Mouse (Mus musculus) induced T-regulatory cell, adult 2 months (primary cell): ENCODE results near the gene Apoa5.
"Not testable (repeated sequence)": the region's sequence is repeated elsewhere in the genome, so short reads cannot be mapped to it uniquely, and the experiment has no call there.

Experiments used
- DNase-seq: peaks from one replicate; pipeline ENCODE4 v3.0.0-alpha.2; 2012; ENCODE audit warnings: low read depth

The Apoa5 gene

DNA sequence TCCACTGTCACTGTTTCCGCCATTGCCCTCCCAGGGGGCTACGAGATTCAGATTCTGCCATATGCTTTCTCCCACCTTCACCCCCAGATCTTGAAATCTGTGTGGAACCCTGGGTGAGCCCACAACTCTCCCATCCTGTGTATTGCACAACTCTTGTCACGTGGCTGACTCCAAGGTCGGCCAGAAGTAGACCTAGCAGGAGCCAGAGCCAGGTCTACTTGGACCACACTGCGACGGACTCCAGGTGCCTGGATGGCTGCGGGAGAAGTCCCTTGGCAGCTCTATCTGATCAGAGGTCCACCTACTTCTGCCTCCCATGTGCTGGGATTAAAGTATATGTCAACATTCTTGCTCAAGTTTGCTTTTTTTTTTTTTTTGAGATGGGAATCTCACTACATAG lies 7.3 kb upstream of the Apoa5 start:
- no peak for DNase-seq

DNA sequence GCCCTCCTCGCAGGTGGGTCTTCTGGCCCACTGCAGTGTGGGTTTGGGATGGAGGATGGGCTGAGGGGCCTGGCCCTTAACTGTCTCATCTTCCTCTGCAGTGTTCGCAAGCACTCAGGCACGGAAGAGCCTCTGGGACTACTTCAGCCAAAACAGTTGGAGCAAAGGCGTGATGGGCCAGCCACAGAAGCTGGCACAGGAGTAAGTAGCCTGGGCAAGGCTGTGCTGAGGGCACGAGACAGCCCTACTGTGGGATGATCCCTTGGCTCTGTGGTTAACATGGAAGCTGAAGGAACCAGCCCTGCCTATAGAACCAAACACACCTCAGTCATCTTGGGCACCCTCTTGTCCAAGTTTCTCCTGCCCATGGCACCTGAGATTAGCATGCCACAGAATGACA lies 692 bp downstream of the Apoa5 start:
- no peak for DNase-seq

DNA sequence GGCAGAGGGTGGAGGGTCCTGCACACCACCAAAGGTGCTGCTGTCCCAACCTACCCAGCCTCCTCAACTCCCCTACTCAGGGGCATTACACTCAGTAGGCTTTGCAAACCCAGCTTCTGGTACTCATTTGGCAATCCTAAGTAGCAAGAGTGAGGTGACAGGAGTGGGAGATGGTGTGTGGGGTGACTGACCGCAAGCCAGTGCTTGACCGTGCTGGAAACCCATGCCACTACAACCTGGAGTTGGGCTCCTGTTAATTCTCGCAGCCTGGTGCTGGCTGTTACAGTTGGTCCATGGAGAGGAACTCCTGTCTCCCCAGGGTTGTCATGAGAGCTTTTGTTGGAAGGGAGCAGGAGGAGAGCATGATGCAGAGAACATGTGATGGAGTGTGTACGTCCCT lies 2.3 kb downstream of the Apoa5 start:
- no peak for DNase-seq

DNA sequence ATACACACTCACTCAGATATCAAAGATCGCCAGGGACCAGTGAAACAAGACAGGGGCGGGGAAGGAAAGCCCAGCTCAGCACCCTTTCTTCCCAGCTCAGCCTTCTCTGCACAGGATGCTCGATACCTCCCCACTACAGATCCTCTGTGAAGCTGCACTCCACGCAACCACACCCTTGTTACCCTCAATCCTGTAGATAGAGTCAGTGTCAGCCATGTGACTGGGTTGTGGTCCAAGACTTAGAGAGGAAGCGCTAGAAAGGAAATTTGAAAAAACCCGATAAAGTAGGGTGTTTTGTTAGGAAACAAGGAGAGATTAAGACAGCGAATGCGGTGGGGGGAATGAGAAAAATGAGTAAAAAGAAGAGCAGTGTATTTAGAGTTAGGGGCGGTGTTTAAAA lies 3.6 kb downstream of the Apoa5 start:
- peak; percentile 78 for DNase-seq

DNA sequence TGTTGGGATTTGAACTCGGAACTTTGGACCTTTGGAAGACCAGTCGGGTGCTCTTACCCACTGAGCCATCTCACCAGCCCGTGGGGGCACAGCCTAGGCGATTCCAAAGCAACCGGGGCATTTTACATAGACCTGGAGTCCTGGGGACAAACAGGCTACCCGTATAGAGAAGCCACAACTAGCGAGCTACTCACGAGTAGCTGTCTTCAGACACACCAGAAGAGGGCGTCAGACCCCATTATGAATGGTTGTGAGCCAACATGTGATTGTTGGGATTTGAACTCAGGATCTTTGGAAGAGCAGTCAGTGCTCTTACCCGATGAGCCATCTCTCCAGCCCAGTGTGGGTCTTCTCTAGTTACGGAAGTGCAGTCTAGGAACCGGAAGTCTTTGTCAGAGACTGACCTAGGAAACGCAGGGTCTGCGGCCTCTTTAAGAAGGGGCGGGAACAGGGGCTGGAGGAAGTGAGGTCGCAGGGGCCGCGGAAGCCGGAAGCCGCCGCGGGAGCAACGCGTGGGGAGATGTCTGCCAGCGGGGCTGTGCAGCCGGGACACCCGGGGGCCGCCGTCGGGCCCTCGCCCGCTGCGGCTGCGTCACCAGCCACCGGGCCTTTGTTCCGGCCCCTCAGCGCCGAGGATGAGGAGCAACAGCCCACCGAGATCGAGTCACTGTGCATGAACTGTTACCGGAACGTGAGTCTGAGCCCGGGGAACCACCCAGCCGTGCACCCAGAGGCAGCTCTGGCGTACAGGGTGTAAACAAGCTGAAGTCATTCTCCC lies 4.4 kb downstream of the Apoa5 start, which contains the start of gene Zpr1:
Gene Zpr1, plus strand, starts transcription at position 388 of the 778 bp plus-strand sequence.
- peak; percentile 96 for DNase-seq

DNA sequence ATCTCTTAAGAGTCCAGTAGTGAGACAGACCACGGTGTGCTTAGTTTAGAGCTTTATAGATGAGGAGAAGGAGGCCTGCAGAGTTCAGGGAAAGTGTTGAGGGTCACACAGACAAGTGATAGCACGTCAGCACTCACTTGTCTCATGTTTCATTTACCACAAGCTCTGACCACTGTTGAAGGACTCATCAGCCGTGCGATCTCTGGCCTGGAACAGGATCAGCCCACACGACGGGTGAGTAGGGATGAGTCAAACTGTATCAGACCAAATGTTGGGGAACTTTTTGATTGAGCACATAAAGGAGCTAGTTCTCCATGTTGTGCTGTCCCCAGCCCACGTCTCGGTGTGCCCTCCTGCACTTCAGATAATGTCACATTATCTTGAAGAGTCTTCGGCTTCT lies 6.1 kb downstream of the Apoa5 start:
- DNase-seq, result no peak

DNA sequence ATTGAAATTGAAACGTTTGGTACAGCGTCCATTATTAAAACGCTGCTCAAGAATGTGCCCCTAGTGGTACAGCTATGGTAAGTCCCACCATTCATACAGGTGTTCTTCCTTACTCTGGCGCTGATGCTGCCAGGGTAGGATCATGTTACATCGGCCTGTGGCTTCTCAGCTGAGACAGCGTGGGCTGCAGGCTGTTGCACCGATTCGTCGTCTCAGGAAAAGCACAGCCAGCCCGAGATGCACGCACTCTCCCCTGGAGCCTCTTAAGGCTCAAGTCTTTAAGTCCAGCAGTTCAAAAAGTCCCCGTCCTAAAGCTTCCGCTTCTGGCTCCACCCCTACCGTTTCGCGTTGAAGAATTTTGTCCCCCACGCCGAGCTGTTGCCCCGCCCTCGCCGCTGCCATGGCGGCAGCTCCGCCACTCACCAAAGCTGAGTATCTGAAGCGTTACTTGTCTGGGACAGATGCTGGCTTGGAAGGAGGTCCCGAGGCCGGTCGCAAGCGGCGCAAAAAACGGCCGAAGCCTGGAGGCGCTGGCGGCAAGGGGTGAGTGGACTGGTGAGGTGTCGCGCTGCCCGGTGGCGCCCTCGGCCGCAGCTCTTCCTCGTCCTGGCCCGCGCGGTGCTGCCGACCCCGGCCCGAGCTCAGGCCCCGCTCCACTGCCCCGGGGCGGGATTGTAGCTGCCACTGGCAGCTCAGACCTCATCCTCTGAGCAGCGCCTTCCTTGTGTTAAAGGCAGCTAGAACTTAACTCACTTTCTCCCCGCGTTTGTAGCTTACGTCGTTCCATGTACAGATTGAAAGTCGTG lies 14.4 kb downstream of the Apoa5 start, which contains the start of gene Bud13:
Gene Bud13, plus strand, starts transcription at position 378 of the 806 bp plus-strand sequence.
- DNase-seq, result peak; percentile 98

DNA sequence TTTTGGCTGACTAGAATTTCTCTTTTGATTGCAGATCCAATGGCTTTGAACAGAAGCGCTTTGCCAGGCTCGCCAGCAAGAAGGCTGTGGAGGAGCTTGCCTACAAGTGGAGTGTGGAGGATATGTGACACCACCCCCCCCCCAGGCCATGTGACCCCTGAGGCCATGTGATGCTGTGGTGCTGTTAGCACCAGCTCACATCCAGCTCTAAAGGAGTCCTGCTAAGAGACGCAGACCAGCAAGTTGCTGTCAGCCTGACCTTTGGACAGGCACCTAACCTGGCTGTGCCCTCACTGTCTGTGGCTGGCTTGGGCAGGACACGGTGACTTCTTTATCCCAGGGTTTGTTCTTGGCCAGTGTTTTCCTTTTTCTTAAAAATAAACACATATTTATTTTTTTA lies 29.9 kb downstream of the Apoa5 start:
- no peak for DNase-seq

DNA sequence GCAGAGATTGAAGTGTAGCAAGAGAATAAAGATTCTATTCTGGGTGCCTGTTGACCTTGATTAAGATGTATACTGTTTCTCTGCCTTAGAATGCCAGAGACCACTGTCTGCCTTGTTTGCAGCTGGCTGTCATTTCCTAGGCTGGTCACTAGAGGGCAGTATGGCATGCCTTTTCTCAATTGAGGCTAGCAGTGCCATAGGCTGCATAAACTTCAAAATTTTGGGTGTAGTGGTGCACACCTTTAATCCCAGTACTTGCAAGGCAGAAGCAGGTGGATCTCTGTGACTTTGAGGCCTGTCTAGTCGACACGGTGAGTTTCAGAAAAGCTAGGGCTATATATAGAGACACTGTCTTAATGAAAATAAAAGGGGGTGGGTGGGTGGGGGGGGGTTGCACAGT lies 33.7 kb downstream of the Apoa5 start:
- DNase-seq, result peak; percentile 72

DNA sequence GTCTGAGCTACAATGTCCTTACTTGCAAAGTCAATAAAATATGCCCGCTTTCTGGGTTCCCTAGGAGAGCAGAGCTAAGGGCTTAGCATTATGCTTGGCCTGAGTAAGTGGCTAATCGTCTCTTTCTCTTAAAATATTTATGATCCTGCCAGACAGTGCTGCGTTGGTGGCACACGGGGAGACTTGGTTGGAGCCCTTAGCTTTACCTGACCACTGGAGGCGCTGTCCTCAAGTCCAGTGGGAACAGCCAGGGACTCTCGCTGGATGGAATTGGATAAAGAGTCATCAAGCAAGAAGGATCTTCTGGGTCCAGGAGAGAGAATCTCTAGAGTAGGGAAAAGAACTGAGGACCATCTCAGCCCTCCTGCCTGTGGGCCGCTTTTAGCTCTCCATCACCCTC lies 40.7 kb downstream of the Apoa5 start:
- peak; percentile 37 for DNase-seq

DNA sequence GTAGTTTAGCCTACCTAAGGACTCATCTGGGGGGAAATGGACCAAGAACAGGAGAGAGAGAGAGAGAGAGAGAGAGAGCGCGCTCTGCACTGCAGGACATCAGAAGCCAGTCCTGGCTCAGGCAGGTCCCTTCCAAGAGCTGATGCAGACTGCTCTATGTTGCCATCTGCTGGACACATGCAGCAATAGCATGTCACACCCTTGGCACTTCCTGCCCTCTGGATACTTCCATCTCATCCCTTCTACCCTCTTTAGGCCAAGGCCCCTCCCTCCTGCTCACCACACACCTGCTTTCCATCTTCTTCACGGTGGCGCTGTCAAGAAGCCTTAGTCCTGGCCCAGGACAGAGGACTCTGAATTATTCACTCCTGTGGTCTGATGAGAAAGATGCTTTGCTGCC lies 46.1 kb downstream of the Apoa5 start:
- peak; percentile 85 for DNase-seq

DNA sequence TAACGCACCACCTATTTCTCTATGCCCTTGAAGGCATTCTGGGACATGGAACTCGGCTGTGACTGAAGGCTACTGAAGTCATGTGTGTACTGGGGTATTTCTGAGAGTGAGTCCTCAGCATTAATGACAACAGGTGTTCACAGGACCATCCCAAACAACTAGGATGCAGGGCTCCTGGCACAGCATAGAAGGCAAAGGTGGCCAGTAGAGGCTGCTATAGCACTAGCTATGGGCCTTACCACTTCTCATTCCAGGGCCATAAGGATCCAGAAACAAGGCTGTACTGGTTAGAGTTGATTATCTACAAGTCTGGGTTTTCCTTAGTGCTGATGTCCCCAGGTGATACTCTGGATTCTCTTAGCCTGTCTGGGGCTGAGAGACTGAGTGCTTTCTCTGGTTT lies 46.5 kb downstream of the Apoa5 start:
- DNase-seq, result no peak

DNA sequence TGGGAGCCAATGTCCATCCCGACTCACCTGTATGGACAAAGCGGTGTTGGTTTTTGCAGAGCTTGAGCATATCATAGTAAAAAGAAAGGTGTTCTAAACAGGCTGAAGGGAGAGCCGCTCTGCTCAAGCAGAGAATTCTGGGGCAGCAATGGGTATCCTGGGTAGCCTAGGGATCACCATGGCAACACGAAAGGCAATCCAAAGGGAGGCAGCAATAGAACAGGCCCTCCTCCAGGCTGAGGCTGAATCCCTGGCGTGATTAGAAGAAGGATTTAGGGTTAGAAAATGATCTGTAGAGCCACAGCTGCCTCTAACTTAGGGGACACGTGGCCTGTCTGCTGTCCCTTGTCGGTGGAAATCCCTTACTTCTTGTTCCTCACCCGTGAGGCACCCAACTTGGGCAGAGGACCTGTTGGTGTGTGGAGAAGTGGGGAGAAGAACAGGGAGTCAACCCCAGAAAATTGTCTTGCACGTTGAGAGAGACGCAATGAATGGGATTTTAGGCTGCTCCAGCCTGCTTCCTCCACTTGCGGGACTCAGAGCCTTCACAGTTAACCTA lies 47.5 kb downstream of the Apoa5 start:
- no peak for DNase-seq

DNA sequence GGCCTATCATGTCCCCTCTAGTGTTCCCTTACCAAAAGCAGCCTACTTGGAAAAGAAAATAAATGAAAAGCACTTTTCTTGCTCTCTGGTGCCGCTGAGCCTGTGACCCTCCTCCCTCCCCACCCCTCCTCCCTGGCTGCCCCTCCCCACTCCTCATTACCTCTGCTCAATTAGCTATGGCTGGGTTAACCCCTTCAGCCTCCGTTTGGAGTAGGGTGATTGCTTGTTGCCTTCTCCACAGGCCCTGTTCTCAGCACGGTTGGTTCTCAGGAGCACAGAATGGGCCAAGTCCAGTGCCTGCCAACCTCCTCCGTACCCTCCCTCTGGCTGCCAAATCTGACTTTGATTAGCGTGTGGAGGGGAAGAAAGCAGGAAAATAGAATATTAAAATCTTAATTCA lies 48.0 kb downstream of the Apoa5 start:
- no peak for DNase-seq

DNA sequence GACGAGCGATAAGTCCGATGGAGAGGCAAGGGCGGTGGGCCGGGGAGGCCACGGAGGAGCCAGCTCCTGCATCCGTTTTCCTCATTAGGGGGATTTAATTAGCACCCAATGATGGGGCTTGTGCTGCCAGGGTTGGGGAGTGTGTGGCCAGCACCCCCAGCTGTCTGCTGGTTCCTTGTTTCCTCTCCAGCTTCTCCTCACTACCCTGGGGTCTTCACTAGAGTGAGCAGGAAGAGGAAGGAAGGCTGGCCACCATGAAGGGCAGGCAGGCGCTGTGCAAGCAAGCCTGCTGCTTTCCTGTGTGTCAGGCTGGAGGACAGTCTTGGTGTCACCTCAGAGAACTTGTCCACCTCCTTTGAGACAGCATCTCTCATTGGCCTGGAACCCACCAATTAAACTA lies 48.5 kb downstream of the Apoa5 start:
- no peak for DNase-seq

DNA sequence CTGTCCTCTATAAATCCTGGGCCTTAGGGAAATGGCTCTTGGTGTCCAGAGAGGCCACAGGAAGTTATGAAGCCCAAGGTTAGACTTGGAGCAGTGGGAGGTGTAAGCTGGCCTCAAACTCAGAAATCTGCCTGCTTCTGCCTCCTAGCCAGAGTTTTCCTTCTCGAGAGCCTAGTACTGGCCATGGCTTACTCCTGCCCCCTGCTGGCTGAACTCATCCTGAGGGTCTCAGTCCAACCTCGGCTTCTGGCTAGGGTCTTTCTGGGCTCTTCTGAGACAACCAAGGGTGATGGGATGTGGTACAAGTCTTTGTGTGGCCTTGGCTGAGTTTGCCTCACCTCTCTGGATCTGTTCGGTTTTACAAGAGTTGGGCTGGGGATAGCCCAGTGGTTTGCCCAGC lies 49.5 kb downstream of the Apoa5 start:
- peak; percentile 15 for DNase-seq

DNA sequence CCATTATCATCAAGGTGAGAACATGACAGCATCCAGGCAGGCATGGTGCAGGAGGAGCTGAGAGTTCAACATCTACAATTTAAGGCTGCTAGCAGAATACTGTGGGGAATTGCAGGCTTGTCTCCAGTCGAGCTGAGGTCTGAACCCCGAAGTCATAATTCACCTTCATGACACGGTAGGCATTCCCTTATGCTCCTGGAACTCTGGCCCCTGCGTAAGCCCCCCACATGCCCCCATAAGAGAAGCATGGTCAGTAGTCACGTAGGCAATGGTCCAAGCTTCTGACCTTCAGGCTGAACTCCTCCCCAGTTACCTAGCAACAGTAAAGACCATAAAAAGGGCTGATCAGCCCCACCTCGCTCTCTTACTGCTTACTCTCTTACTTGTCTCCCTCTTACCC lies 51.5 kb downstream of the Apoa5 start, which contains the start of gene 4931429L15Rik:
Gene 4931429L15Rik, minus strand, starts transcription at position 101 of the 400 bp plus-strand sequence.
- DNase-seq, result not testable (repeated sequence)

DNA sequence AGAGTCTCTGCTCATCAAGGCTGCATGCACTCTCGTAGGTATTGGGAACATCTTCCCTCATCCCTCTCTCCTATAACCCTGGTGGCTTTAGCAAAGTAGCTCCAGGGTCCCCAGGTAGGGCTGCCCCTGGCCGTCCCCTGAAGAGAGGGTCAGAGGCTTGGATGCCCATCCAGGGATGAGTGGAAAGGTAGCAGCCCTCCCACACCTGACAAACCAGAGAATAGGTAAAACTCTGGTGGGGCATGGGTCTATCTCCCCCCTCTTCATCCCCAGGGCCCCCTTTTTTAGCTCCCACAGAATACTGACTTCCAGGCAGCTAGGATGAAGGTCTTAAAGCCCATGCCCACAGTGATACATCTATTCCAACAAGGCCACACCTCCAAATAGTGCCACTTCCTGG lies 52.0 kb downstream of the Apoa5 start:
- DNase-seq, result no peak
